Mouse (Mus musculus) forebrain, embryonic 16.5 days (tissue): Measurements from ENCODE around the gene Ostm1. TPM values are rescaled to one million over a fixed set of nuclear protein-coding genes. Genes with fewer than 3 reads are reported as not detected.

Experiments used
- ATAC-seq: fragments of 200-750 bp; cut with Nextera tagmentation; 2 replicates; pipeline ENCODE4 v1.8.0; 2017; ENCODE audit warnings: mild to moderate bottlenecking, moderate library complexity
- H3K27ac ChIP-seq: fragments of 300-500 bp; sonication (generic); 2 replicates; pipeline ENCODE4 v1.5.1; 2014; ENCODE audit warnings: low read length, control low read depth
- H3K27me3 ChIP-seq: fragments of 300-500 bp; sonication (generic); replicated peaks from 2 replicates; pipeline ENCODE4 v1.6.1; 2014; ENCODE audit warnings: low read length; ENCODE audit not compliant: control insufficient read depth, insufficient read depth
- H3K36me3 ChIP-seq: fragments of 300-500 bp; sonication (generic); 2 replicates; pipeline ENCODE4 v1.6.1; 2014; ENCODE audit not compliant: control insufficient read depth, insufficient read depth
- H3K4me1 ChIP-seq: fragments of 300-500 bp; sonication (generic); replicated peaks from 2 replicates; pipeline ENCODE4 v1.6.1; 2014; ENCODE audit warnings: low read length; ENCODE audit not compliant: control insufficient read depth, insufficient read depth
- H3K4me2 ChIP-seq: fragments of 300-500 bp; sonication (generic); 2 replicates; pipeline ENCODE4 v1.6.1; 2014; ENCODE audit warnings: mild to moderate bottlenecking, low read length, control low read depth
- H3K4me3 ChIP-seq: fragments of 300-500 bp; sonication (generic); replicated peaks from 2 replicates; pipeline ENCODE4 v1.5.1; 2014; ENCODE audit warnings: mild to moderate bottlenecking, low read length, control low read depth
- H3K9ac ChIP-seq: fragments of 300-500 bp; sonication (generic); replicated peaks from 2 replicates; pipeline ENCODE4 v1.6.1; 2014; ENCODE audit warnings: low read depth, low read length, control low read depth
- H3K9me3 ChIP-seq: fragments of 300-500 bp; sonication (generic); 2 replicates; pipeline ENCODE4 v1.6.1; 2016; ENCODE audit warnings: low read length; ENCODE audit not compliant: control insufficient read depth
- WGBS: fragments of 180-500 bp; shearing (Covaris S2); extraction: QIAGEN DNeasy Blood & Tissue Kit; methylation state at CpG from one replicate; pipeline ENCODE4 v1.1.7; 2014; 5-methylcytosine and 5-hydroxymethylcytosine counted together
- polyA plus RNA-seq: library from polyadenylated mRNA; unstranded; fragments of >200 nt; fragmentation: Nextera tagmentation; extraction: Ambion mirVana; gene quantifications from 2 replicates; pipeline ENCODE4 v1.2.1, GENCODE M21; 2015

Gene Ostm1
- polyA plus RNA-seq, 1 experiment from 2014 or later, result 49.3 TPM

DNA sequence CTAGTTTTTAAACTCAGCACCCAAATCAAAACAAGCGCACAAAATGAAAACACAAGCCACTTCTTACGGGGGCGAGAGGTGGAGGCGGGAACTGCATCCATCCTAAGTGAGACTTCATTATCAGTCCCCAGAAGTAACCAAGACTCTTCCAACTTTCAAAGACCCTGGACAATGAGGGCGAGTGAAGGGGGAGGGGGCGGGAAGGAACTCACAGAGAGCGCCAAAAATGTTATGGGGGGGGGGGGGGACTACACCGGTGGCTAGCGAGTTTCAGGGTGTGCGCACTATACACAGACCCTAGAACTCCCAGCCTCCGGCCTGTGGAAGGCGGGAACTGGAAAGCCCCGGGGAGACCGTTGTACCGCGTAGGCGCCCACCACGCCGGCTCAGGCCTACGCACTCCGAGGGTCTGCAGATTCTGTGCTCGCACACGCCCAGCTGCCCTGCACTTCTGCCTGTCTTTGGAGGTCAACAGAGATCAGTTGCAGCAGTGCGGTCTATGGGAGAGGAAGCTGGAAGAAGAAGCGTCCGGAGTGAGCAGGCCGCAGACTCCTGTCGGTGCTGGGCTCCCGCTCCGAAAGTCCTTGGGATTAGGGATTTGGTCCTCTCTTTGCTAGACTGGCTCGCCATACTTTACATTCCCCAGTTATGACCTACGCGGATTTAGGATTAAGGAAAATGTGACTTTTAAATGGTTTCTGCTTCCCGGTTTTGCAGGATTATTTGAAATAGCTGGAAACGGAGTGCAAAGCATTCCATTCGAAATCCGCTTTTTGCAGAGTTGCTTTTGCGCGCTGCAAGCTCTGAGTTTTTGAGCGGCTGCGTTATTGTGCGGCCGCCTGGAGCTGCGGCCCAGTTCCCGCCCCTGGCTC, 1.7 kb upstream of the Ostm1 start:
- 0 out of 2 replicates have a peak overlapping the region, but pooled peaks have one; percentile 1 for H3K27ac ChIP-seq
- peaks cover 70% of the 10 kb centered on the region for H3K4me1 ChIP-seq
- peak overlapping the region; percentile 48 for H3K4me3 ChIP-seq
- no peaks in the 10 kb centered on the region; the same call in 1 of the 2 replicates for H3K27me3 ChIP-seq
- no peaks in the 10 kb centered on the region for H3K36me3 ChIP-seq
- H3K4me2 ChIP-seq, result peak overlapping the region; percentile 89
- no peaks in the 10 kb centered on the region for H3K9me3 ChIP-seq
- H3K9ac ChIP-seq, result peak overlapping the region; percentile 64
- WGBS, result under 1% methylated on average over 45 of the region's 45 CpGs
- no peak for ATAC-seq

DNA sequence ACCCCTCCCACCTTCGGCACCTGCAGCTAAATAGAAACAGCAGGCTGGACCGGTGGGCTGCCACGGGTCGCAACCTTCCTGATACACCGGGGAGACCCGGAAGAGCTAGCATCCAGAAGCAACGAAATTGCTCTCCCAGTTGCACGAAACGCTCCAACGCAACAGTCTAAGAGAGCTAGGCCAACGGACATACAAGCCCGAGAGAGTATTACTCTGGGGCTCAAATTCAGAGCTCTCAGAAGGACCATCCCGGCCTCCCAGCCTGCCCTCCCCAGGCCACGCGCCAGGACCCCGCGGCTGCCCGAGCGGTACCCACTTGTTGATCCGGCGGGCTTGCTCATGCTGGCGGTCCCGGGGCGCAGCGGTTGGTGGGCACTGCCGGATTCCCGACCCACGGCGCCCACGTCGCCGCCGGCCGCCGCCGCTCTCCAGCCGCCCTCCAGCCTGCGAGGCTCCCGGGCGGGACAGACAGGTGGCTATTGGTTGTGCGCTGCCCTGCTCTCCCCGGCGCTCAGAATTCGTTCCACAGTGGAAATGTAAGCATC, 984 bp upstream of the Ostm1 start:
- Histone ChIP-seq H3K4me3 (peak overlapping the region; percentile 48), H3K4me2 (peak overlapping the region; percentile 89), H3K27me3 (no peaks in the 10 kb centered on the region; the same call in 1 of the 2 replicates), H3K9me3 (no peaks in the 10 kb centered on the region), H3K36me3 (no peaks in the 10 kb centered on the region), H3K4me1 (peaks cover 70% of the 10 kb centered on the region), H3K9ac (peak overlapping the region; percentile 64), H3K27ac (peak overlapping the region; percentile 38; the same call in 1 of the 2 replicates)
- under 1% methylated on average over 44 of the region's 44 CpGs for WGBS
- no peak for ATAC-seq

DNA sequence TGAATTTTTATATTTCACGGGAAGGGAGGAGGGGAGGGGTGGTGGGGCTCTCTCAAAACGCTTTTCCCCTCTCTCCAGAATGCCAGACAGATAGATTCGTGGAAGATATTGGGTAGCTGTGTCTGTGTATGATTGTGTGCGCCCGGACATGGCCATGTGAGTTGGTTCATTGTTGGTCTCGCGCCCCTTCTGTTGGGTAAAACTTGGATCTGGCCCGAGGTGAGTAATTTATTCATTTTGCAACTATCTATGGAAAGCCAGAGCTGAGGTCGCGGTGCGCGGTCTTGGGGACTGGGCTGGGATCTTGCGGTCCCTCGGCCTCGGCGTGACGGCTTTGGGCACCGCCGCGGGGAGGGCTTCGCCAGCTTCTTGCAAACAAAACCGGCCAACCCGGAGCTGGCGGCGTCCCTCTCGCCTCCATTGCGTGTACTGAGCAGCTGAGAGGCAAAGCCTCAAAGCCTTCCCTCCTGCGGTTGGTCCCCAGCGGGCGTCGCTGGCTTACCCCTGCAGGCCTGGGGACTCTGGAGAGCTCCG, 347 bp downstream of the Ostm1 start:
- H3K27me3 ChIP-seq, result peaks cover 3% of the 10 kb centered on the region
- peak overlapping the region; percentile 89 for H3K4me2 ChIP-seq
- H3K4me1 ChIP-seq, result peaks cover 62% of the 10 kb centered on the region
- H3K9me3 ChIP-seq, result no peaks in the 10 kb centered on the region
- peak overlapping the region; percentile 60 for H3K27ac ChIP-seq
- ATAC-seq, result peak; percentile 19
- no peaks in the 10 kb centered on the region for H3K36me3 ChIP-seq
- under 1% methylated on average over 32 of the region's 32 CpGs for WGBS
- H3K4me3 ChIP-seq, result peak overlapping the region; percentile 48
- H3K9ac ChIP-seq, result peak overlapping the region; percentile 64

GRCm38 (mm10) chr10:42584436-42584983, 888 bp downstream of the Ostm1 start:
- peaks cover 57% of the 10 kb centered on the region for H3K4me1 ChIP-seq
- H3K36me3 ChIP-seq, result no peaks in the 10 kb centered on the region
- H3K4me3 ChIP-seq, result peak overlapping the region; percentile 48
- H3K27ac ChIP-seq, result peak overlapping the region; percentile 60
- H3K9ac ChIP-seq, result peak overlapping the region; percentile 64
- no peak for ATAC-seq
- H3K9me3 ChIP-seq, result no peaks in the 10 kb centered on the region
- peak overlapping the region; percentile 89 for H3K4me2 ChIP-seq
- H3K27me3 ChIP-seq, result peaks cover 3% of the 10 kb centered on the region
- WGBS, result under 1% methylated on average over 36 of the region's 37 CpGs

DNA sequence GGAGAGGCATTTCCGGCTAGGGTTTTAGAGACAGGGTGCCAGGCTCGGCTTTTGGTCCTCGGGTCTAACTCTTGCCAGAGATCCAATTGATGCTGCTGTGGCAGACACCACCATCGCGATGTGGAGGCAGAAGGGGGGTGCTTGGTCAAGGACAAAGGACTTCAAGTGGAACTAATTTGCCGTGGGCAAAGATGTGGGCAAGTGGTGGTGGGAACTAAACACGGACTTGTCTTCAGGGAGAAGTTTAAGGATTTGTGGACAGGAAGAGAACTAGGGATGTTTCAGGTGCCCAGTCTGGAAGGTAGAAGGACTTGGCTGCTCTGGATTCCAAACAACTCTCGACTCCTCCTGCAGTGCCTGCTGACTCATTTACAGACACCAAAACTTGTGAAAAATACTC, 1.5 kb downstream of the Ostm1 start:
- Histone ChIP-seq H3K36me3 (no peaks in the 10 kb centered on the region), H3K27me3 (peaks cover 3% of the 10 kb centered on the region), H3K4me3 (peak overlapping the region; percentile 48), H3K9me3 (no peaks in the 10 kb centered on the region), H3K27ac (peak overlapping the region; percentile 49), H3K9ac (peak overlapping the region; percentile 64), H3K4me1 (peaks cover 50% of the 10 kb centered on the region), H3K4me2 (peak overlapping the region; percentile 89)
- no peak for ATAC-seq
- WGBS, result 5% methylated on average over 8 of the region's 8 CpGs

- peak; percentile 41 for ATAC-seq
- Histone ChIP-seq H3K4me3 (peak overlapping the region; percentile 48), H3K27ac (peak overlapping the region; percentile 49), H3K4me2 (peak overlapping the region; percentile 89), H3K9ac (peak overlapping the region; percentile 64), H3K9me3 (no peaks in the 10 kb centered on the region), H3K4me1 (peaks cover 46% of the 10 kb centered on the region), H3K36me3 (no peaks in the 10 kb centered on the region), H3K27me3 (peaks cover 3% of the 10 kb centered on the region)
- WGBS, result 4% methylated on average over 22 of the region's 22 CpGs
These were observed 2.1 kb downstream of the Ostm1 start for GRCm38 (mm10) chr10:42585596-42586305.

GRCm38 (mm10) chr10:42587961-42588750, 4.5 kb downstream of the Ostm1 start:
- no peak for ATAC-seq
- Histone ChIP-seq H3K4me3 (no peak overlapping the region), H3K4me2 (no peak overlapping the region), H3K9me3 (no peaks in the 10 kb centered on the region), H3K9ac (no peak overlapping the region), H3K27me3 (peaks cover 10% of the 10 kb centered on the region), H3K36me3 (no peaks in the 10 kb centered on the region), H3K27ac (no peak overlapping the region), H3K4me1 (peaks cover 56% of the 10 kb centered on the region)
- WGBS, result 26% methylated on average over 8 of the region's 8 CpGs

GRCm38 (mm10) chr10:42589505-42589904, 5.9 kb downstream of the Ostm1 start:
- no peaks in the 10 kb centered on the region for H3K36me3 ChIP-seq
- H3K9me3 ChIP-seq, result no peaks in the 10 kb centered on the region
- H3K4me1 ChIP-seq, result peaks cover 47% of the 10 kb centered on the region
- no peak for ATAC-seq
- no peak overlapping the region for H3K4me3 ChIP-seq
- no peak overlapping the region for H3K9ac ChIP-seq
- H3K27me3 ChIP-seq, result peaks cover 13% of the 10 kb centered on the region
- H3K27ac ChIP-seq, result no peak overlapping the region
- H3K4me2 ChIP-seq, result no peak overlapping the region
- 30% methylated on average over 5 of the region's 5 CpGs for WGBS
